Mouse (Mus musculus) G1E (cell line): ENCODE measurements at regions not wholly inside any gene's neighbourhood (a gene's known extent, or its start where the extent isn't known, plus 50 kb on each side); places are given as distances from the start of the nearest gene placed in this dataset.

Source experiments
- CTCF ChIP-seq: IDR thresholded peaks from 2 replicates; pipeline ENCODE4 v1.5.1; 2012; ENCODE audit warnings: low read depth, low read length, inconsistent platforms, mixed read lengths
- GATA1 ChIP-seq: IDR thresholded peaks from 2 replicates; pipeline ENCODE4 v1.6.1; 2012; ENCODE audit warnings: borderline replicate concordance, low read length, inconsistent platforms, mixed read lengths
- GATA2 ChIP-seq: IDR thresholded peaks from 2 replicates; pipeline ENCODE4 v1.6.1; 2012; ENCODE audit warnings: low read depth, low read length, inconsistent platforms, borderline replicate concordance
- TAL1 ChIP-seq: conservative IDR thresholded peaks from 2 replicates; pipeline ENCODE4 v1.6.1; 2012; ENCODE audit warnings: low read depth, low read length, inconsistent platforms, mixed read lengths

DNA sequence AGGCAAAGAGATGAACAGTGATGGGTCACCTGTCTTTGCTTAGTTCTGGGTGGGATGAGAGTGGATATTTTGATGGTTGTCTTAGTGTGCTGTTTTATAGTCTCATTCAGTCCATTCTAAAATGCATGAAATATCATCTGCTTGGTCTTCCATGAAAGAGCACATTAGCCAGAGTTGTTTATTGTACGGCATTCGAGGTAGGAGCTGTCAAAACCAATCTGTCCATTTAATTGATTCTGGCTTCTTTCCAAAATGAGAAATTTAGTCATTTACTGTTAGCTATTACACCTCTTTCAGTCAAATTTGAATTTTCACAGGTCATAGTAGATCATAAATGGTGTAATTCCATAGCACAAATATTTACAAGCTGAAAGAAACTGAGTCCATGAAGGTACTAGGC, 328.8 kb downstream of the Bmper start:
- no peak for TF ChIP-seq GATA1
- TF ChIP-seq CTCF, result no peak
- no peak for TF ChIP-seq TAL1
- TF ChIP-seq GATA2, result no peak
